Mouse (Mus musculus) small intestine, adult 2 months (tissue): ENCODE results near the gene Sufu. TPM values are rescaled to one million over a fixed set of nuclear protein-coding genes. Genes with fewer than 3 reads are reported as not detected.

ENCODE experiments used
- H3K27ac ChIP-seq: fragments of 200-500 bp; 2 replicates; pipeline ENCODE4 v1.5.1; 2012; ENCODE audit warnings: low read depth, low read length, control low read depth, inconsistent platforms; ENCODE audit not compliant: insufficient read depth
- H3K27me3 ChIP-seq: fragments of 200-500 bp; 2 replicates; pipeline ENCODE4 v1.6.1; 2012; ENCODE audit warnings: mild to moderate bottlenecking, moderate library complexity, low read length, inconsistent platforms; ENCODE audit not compliant: control insufficient read depth, insufficient read depth
- H3K36me3 ChIP-seq: fragments of 200-500 bp; 2 replicates; pipeline ENCODE4 v1.6.1; 2012; ENCODE audit warnings: mild to moderate bottlenecking, low read length, control low read depth, inconsistent platforms; ENCODE audit not compliant: control insufficient read depth, insufficient read depth
- H3K4me1 ChIP-seq: fragments of 200-500 bp; 2 replicates; pipeline ENCODE4 v1.6.1; 2012; ENCODE audit warnings: low read length, inconsistent platforms, mixed read lengths; ENCODE audit not compliant: control insufficient read depth, insufficient read depth, insufficient read length
- H3K4me3 ChIP-seq: fragments of 200-500 bp; 2 replicates; pipeline ENCODE4 v1.5.1; 2012; ENCODE audit warnings: low read depth, mild to moderate bottlenecking, control low read depth, inconsistent platforms, low read length, moderate library complexity
- CTCF ChIP-seq: fragments of 200-500 bp; IDR thresholded peaks from 2 replicates; pipeline ENCODE4 v1.5.1; 2012; ENCODE audit warnings: low read depth, mild to moderate bottlenecking, control low read depth, inconsistent platforms, low read length, moderate library complexity, mixed read lengths; ENCODE audit not compliant: insufficient replicate concordance, insufficient read length; ENCODE audit errors: extremely low read depth
- POLR2A ChIP-seq: fragments of 200-500 bp; IDR thresholded peaks from 2 replicates; pipeline ENCODE4 v1.6.1; 2012; ENCODE audit warnings: low read depth, mild to moderate bottlenecking, control low read depth, inconsistent platforms, low read length, moderate library complexity
- WGBS: fragments of 180-500 bp; shearing (Covaris S2); methylation state at CpG from one replicate; pipeline ENCODE4 v1.1.7; 2018; 5-methylcytosine and 5-hydroxymethylcytosine counted together
- polyA plus RNA-seq: library from polyadenylated mRNA; depleted of rRNA; stranded (reverse); fragments of >200 nt; gene quantifications from 2 replicates; pipeline ENCODE4 v1.2.3, GENCODE M21; 2012

Sufu gene
- polyA plus RNA-seq, 1 experiment = 9.4 TPM

- H3K36me3 ChIP-seq = peaks cover 11% of the 10 kb centered on the region
- no peaks in the 10 kb centered on the region for H3K27me3 ChIP-seq
- H3K4me1 ChIP-seq = peaks cover 23% of the 10 kb centered on the region
- peak overlapping the region; percentile 73 for H3K4me3 ChIP-seq
- peak overlapping the region; percentile 99 for H3K27ac ChIP-seq
- TF ChIP-seq POLR2A (no peak; the same call in 1 of the 2 replicates), CTCF (peak; percentile 31; the same call in 1 of the 2 replicates)
- under 1% methylated on average over 53 of the region's 53 CpGs for WGBS
Observed at GRCm38 (mm10) chr19:46502471-46503166, 105.9 kb downstream of the Sufu start.

GRCm38 (mm10) chr19:46503351-46504084, 106.8 kb downstream of the Sufu start:
- peaks cover 13% of the 10 kb centered on the region for H3K36me3 ChIP-seq
- TF ChIP-seq POLR2A (peak; percentile 57), CTCF (no peak)
- under 1% methylated on average over 21 of the region's 21 CpGs for WGBS
- peak overlapping the region; percentile 99 for H3K27ac ChIP-seq
- peaks cover 31% of the 10 kb centered on the region for H3K4me1 ChIP-seq
- peak overlapping the region; percentile 73 for H3K4me3 ChIP-seq
- H3K27me3 ChIP-seq = no peaks in the 10 kb centered on the region

GRCm38 (mm10) chr19:46504085-46504552, 107.4 kb downstream of the Sufu start:
- Histone ChIP-seq H3K36me3 (peaks cover 13% of the 10 kb centered on the region), H3K27me3 (no peaks in the 10 kb centered on the region), H3K4me3 (peak overlapping the region; percentile 73), H3K4me1 (peaks cover 37% of the 10 kb centered on the region), H3K27ac (peak overlapping the region; percentile 99)
- TF ChIP-seq CTCF (peak; percentile 47; the same call in 1 of the 2 replicates), POLR2A (no peak)
- WGBS = 0% methylated on average over 4 of the region's 4 CpGs

GRCm38 (mm10) chr19:46504822-46505417, 108.2 kb downstream of the Sufu start:
- peak overlapping the region; percentile 99; the same call in 1 of the 2 replicates for H3K27ac ChIP-seq
- TF ChIP-seq POLR2A (no peak), CTCF (no peak)
- peak overlapping the region; percentile 46 for H3K4me3 ChIP-seq
- H3K36me3 ChIP-seq = peaks cover 13% of the 10 kb centered on the region
- 25% methylated on average over 9 of the region's 9 CpGs for WGBS
- no peaks in the 10 kb centered on the region for H3K27me3 ChIP-seq
- peaks cover 44% of the 10 kb centered on the region for H3K4me1 ChIP-seq

- WGBS = 50% methylated on average over 8 of the region's 8 CpGs
- Histone ChIP-seq H3K4me1 (peaks cover 46% of the 10 kb centered on the region), H3K36me3 (peaks cover 13% of the 10 kb centered on the region), H3K27ac (no peak overlapping the region; the same call in 1 of the 2 replicates), H3K4me3 (no peak overlapping the region; the same call in 1 of the 2 replicates), H3K27me3 (no peaks in the 10 kb centered on the region)
- TF ChIP-seq POLR2A = no peak
- TF ChIP-seq CTCF = no peak; the same call in 1 of the 2 replicates
Observed at GRCm38 (mm10) chr19:46505646-46506371, 109.1 kb downstream of the Sufu start.

GRCm38 (mm10) chr19:46506372-46506717, 109.6 kb downstream of the Sufu start:
- Histone ChIP-seq H3K36me3 (peaks cover 13% of the 10 kb centered on the region), H3K27ac (no peak overlapping the region), H3K4me3 (no peak overlapping the region), H3K4me1 (peaks cover 47% of the 10 kb centered on the region), H3K27me3 (no peaks in the 10 kb centered on the region)
- TF ChIP-seq POLR2A = no peak
- TF ChIP-seq CTCF = no peak
- 42% methylated on average over 3 of the region's 3 CpGs for WGBS

GRCm38 (mm10) chr19:46507181-46507581, 110.5 kb downstream of the Sufu start:
- H3K36me3 ChIP-seq = peaks cover 15% of the 10 kb centered on the region
- WGBS = 74% methylated on average over 8 of the region's 8 CpGs
- H3K4me1 ChIP-seq = peaks cover 47% of the 10 kb centered on the region
- no peak overlapping the region for H3K4me3 ChIP-seq
- TF ChIP-seq POLR2A (no peak), CTCF (no peak)
- H3K27ac ChIP-seq = peak overlapping the region; percentile 17; the same call in 1 of the 2 replicates
- H3K27me3 ChIP-seq = no peaks in the 10 kb centered on the region
